Mouse (Mus musculus): ENCODE results near the gene Col4a3bp.

DNA sequence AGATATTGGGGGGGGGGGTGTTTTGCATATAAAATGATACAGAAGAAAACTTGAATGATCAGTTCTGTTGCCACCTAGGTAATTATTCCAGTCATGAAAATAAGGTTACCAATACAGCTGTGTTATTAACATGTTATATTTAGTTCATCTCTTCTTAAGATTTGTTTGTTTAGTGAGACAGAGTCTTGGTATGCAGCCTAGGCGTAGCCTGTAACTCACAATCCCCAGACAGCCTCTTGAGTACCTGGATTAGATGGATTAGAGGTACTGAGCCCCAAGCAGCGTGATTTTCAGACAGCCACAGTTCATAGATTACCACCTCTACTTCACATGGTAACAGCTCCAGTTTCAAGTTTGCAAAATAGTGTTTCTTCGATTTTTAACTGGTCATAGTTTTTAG is 4.3 kb upstream of the Col4a3bp start:
- TF ChIP-seq CTCF (IDR thresholded peaks at IDR 0.05; ENCODE audit: low read depth, low read length) (no peak), POLR2A (IDR thresholded peaks at IDR 0.05; ENCODE audit: extremely low read depth, insufficient read depth, low read length) (no peak)
